Mouse (Mus musculus): ENCODE data around the gene Sst. TPM values are rescaled to one million over a fixed set of nuclear protein-coding genes. Genes with fewer than 3 reads are reported as not detected.
"Not testable (repeated sequence)": the region's sequence is repeated elsewhere in the genome, so short reads cannot be mapped to it uniquely, and the experiment has no call there.

Sst gene
- polyA plus RNA-seq, 2 experiments, result 10.9 to 13.4 TPM

- H3K9ac ChIP-seq (ENCODE audit: low read depth, low read length, severe bottlenecking), result no peak overlapping the region
- no peaks in the 10 kb centered on the region for H3K36me3 ChIP-seq (ENCODE audit: control insufficient read depth, insufficient read depth, low read length)
- no peak overlapping the region for H3K27ac ChIP-seq (replicated peaks; ENCODE audit: low read depth, low read length)
- no peaks in the 10 kb centered on the region for H3K27me3 ChIP-seq (ENCODE audit: control insufficient read depth, insufficient read depth, low read length)
- no peaks in the 10 kb centered on the region for H3K9me3 ChIP-seq (ENCODE audit: control insufficient read depth, low read length)
- H3K4me2 ChIP-seq (replicated peaks; ENCODE audit: low read depth, low read length, severe bottlenecking), result no peak overlapping the region
- TF ChIP-seq POLR2A (IDR thresholded peaks at IDR 0.05; ENCODE audit: borderline replicate concordance, extremely low read depth, insufficient read depth, insufficient read length), result no peak
- no peak overlapping the region for H3K4me3 ChIP-seq (replicated peaks; ENCODE audit: low read length)
- H3K4me1 ChIP-seq (ENCODE audit: control insufficient read depth, insufficient read depth, low read length), result no peaks in the 10 kb centered on the region
- no peak for ATAC-seq (ENCODE audit: low FRiP score, low read depth)
- DNase-seq (ENCODE audit: low spot score), result no peak
- WGBS, result 75% methylated on average over 13 of the region's 13 CpGs
These were observed 22.0 kb upstream of the Sst start for GRCm38 (mm10) chr16:23912741-23913140.

- not testable (repeated sequence) for H3K4me3 ChIP-seq (replicated peaks; ENCODE audit: low read length); H3K4me1 ChIP-seq (ENCODE audit: control insufficient read depth, insufficient read depth, low read length); H3K4me2 ChIP-seq (replicated peaks; ENCODE audit: low read depth, low read length, severe bottlenecking); H3K36me3 ChIP-seq (ENCODE audit: control insufficient read depth, insufficient read depth, low read length); H3K27ac ChIP-seq (replicated peaks; ENCODE audit: low read depth, low read length); ATAC-seq (ENCODE audit: low FRiP score, low read depth); H3K9ac ChIP-seq (ENCODE audit: low read depth, low read length, severe bottlenecking); H3K27me3 ChIP-seq (ENCODE audit: control insufficient read depth, insufficient read depth, low read length); H3K9me3 ChIP-seq (ENCODE audit: control insufficient read depth, low read length); DNase-seq (ENCODE audit: low spot score)
- WGBS, result 87% methylated on average over 3 of the region's 3 CpGs
These were observed 18.2 kb upstream of the Sst start for GRCm38 (mm10) chr16:23909015-23909354.

- H3K9me3 ChIP-seq (ENCODE audit: control insufficient read depth, low read length); H3K36me3 ChIP-seq (ENCODE audit: control insufficient read depth, insufficient read depth, low read length); DNase-seq (ENCODE audit: low spot score); H3K27me3 ChIP-seq (ENCODE audit: control insufficient read depth, insufficient read depth, low read length); ATAC-seq (ENCODE audit: low FRiP score, low read depth); H3K4me1 ChIP-seq (ENCODE audit: control insufficient read depth, insufficient read depth, low read length); H3K4me2 ChIP-seq (replicated peaks; ENCODE audit: low read depth, low read length, severe bottlenecking); H3K9ac ChIP-seq (ENCODE audit: low read depth, low read length, severe bottlenecking); H3K4me3 ChIP-seq (replicated peaks; ENCODE audit: low read length); H3K27ac ChIP-seq (replicated peaks; ENCODE audit: low read depth, low read length): not testable (repeated sequence)
- 85% methylated on average over 9 of the region's 9 CpGs for WGBS
These were observed 17.6 kb upstream of the Sst start for GRCm38 (mm10) chr16:23908076-23909014.

GRCm38 (mm10) chr16:23906586-23906985 is 15.8 kb upstream of the Sst start:
- H3K9ac ChIP-seq (ENCODE audit: low read depth, low read length, severe bottlenecking); DNase-seq (ENCODE audit: low spot score); ATAC-seq (ENCODE audit: low FRiP score, low read depth); H3K27ac ChIP-seq (replicated peaks; ENCODE audit: low read depth, low read length); H3K27me3 ChIP-seq (ENCODE audit: control insufficient read depth, insufficient read depth, low read length); H3K9me3 ChIP-seq (ENCODE audit: control insufficient read depth, low read length); H3K4me3 ChIP-seq (replicated peaks; ENCODE audit: low read length); H3K4me1 ChIP-seq (ENCODE audit: control insufficient read depth, insufficient read depth, low read length); H3K36me3 ChIP-seq (ENCODE audit: control insufficient read depth, insufficient read depth, low read length); H3K4me2 ChIP-seq (replicated peaks; ENCODE audit: low read depth, low read length, severe bottlenecking): not testable (repeated sequence)
- WGBS, result 82% methylated on average over 3 of the region's 3 CpGs

- Histone ChIP-seq H3K27ac (replicated peaks; ENCODE audit: low read depth, low read length) (no peak overlapping the region), H3K36me3 (ENCODE audit: control insufficient read depth, insufficient read depth, low read length) (no peaks in the 10 kb centered on the region), H3K4me3 (replicated peaks; ENCODE audit: low read length) (no peak overlapping the region), H3K9ac (ENCODE audit: low read depth, low read length, severe bottlenecking) (no peak overlapping the region), H3K4me1 (ENCODE audit: control insufficient read depth, insufficient read depth, low read length) (0 out of 2 replicates have a peak, but pooled peaks cover 8% of the 10 kb centered on the region), H3K4me2 (replicated peaks; ENCODE audit: low read depth, low read length, severe bottlenecking) (no peak overlapping the region), H3K27me3 (ENCODE audit: control insufficient read depth, insufficient read depth, low read length) (no peaks in the 10 kb centered on the region), H3K9me3 (ENCODE audit: control insufficient read depth, low read length) (no peaks in the 10 kb centered on the region)
- no peak for TF ChIP-seq POLR2A (IDR thresholded peaks at IDR 0.05; ENCODE audit: borderline replicate concordance, extremely low read depth, insufficient read depth, insufficient read length)
- 84% methylated on average over 7 of the region's 7 CpGs for WGBS
- DNase-seq (ENCODE audit: low spot score) (no peak), ATAC-seq (ENCODE audit: low FRiP score, low read depth) (no peak)
These were observed 10.7 kb upstream of the Sst start for GRCm38 (mm10) chr16:23901411-23901810.
